Mouse (Mus musculus) MEL (cell line): ENCODE results near the gene Ppfibp2.

Experiments
- CTCF ChIP-seq, 3 experiments: IDR thresholded peaks in 2 of 3; conservative IDR thresholded peaks in 1 of 3; 2 replicates each; pipeline ENCODE4 v1.5.1; 2011 to 2012; ENCODE audit warnings: low read length in 3 of 3, low read depth in 2 of 3, mild to moderate bottlenecking in 2 of 3, improper control_type of control experiment in 1 of 3, inconsistent platforms in 1 of 3, mixed read lengths in 1 of 3, moderate library complexity in 1 of 3; ENCODE audit not compliant: control insufficient read depth in 1 of 3, insufficient read depth in 1 of 3, poor library complexity in 1 of 3, severe bottlenecking in 1 of 3
- MAX ChIP-seq: IDR thresholded peaks from 2 replicates; pipeline ENCODE4 v1.6.1; 2011; ENCODE audit warnings: low read length, improper control_type of control experiment
- POLR2A ChIP-seq, 2 experiments: IDR thresholded peaks; 2 replicates each; pipeline ENCODE4 v1.6.1; 2011 to 2012; ENCODE audit warnings: low read length in 2 of 2, mild to moderate bottlenecking in 2 of 2, control low read depth in 1 of 2, improper control_type of control experiment in 1 of 2, low read depth in 1 of 2, moderate library complexity in 1 of 2; ENCODE audit not compliant: control insufficient read depth in 1 of 2, insufficient read depth in 1 of 2, poor library complexity in 1 of 2
- ZKSCAN1 ChIP-seq: IDR thresholded peaks from 2 replicates; pipeline ENCODE4 v1.6.1; 2012; ENCODE audit warnings: low read depth, mild to moderate bottlenecking, inconsistent platforms, low read length, improper control_type of control experiment, moderate library complexity

DNA sequence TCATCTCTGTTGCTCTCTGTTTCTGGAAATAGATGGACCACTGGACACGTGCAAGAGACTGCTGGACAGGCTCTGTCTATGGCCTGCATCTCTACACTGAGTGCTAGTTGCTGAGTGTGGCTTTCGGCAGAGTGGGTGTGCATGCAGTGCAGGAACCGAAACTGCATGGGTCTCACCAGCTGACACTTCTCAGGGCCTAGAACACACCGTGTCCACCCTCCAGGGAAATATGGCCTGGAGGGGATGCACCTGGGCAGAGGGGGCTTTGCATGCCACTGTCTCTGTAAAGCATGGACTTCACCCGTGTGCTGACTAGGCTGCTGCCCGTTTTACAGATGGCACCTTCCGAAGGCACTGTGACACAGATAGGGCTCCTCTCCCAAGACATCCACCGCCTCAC lies 151.0 kb downstream of the Ppfibp2 start:
- TF ChIP-seq CTCF (IDR thresholded peaks at IDR 0.05 in 2 of 3, conservative IDR thresholded peaks at IDR 0.05 in 1 of 3; ENCODE audit: control insufficient read depth in 1 of 3, insufficient read depth in 1 of 3, low read depth in 2 of 3, low read length in 3 of 3, poor library complexity in 1 of 3, severe bottlenecking in 1 of 3) (no peak), MAX (no peak), POLR2A (IDR thresholded peaks at IDR 0.05; ENCODE audit: control insufficient read depth in 1 of 2, insufficient read depth in 1 of 2, low read depth in 1 of 2, low read length in 2 of 2, poor library complexity in 1 of 2) (no peak), ZKSCAN1 (no peak)
